Mouse (Mus musculus): ENCODE measurements around the gene Unc5a. TPM values are rescaled to one million over a fixed set of nuclear protein-coding genes. Genes with fewer than 3 reads are reported as not detected.

Unc5a gene
- polyA plus RNA-seq, 1 experiment from 2014 or later, result 0.66 TPM

DNA sequence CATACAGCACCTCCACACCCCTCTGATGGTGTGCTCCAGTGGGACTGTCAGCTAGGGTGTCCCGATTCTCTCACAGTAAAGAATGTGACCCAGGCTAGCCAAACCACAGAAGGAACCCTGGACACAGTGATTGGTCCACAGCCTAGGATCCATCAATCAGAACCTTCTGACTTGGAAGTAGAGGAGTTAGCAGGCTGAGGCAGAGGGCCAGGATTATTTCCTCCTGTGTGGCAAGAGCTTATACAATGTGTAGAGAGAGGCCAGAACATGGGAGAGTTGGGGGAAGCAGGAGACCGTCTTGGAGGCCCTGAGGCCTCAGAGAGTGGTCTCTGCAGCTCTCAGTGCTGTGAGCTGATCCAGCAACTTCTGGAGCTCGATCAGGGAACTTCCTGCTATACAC, 11.3 kb downstream of the Unc5a start:
- Histone ChIP-seq H3K36me3 (ENCODE audit: control insufficient read depth, insufficient read depth) (no peaks in the 10 kb centered on the region), H3K4me1 (ENCODE audit: control insufficient read depth, low read depth, low read length) (peaks cover 3% of the 10 kb centered on the region; the same call in 1 of the 2 replicates), H3K27ac (ENCODE audit: low read length) (no peak overlapping the region), H3K9ac (ENCODE audit: low read depth, low read length) (no peak overlapping the region), H3K4me3 (ENCODE audit: low read depth, low read length) (no peak overlapping the region), H3K4me2 (ENCODE audit: low read depth, low read length) (no peak overlapping the region), H3K9me3 (replicated peaks; ENCODE audit: control insufficient read depth, low read length) (no peaks in the 10 kb centered on the region), H3K27me3 (ENCODE audit: control insufficient read depth, insufficient read depth, low read depth, low read length) (peaks cover 21% of the 10 kb centered on the region)
- ATAC-seq (ENCODE audit: low read depth), result no peak
- WGBS (ENCODE audit: insufficient replicate concordance), result 36% methylated on average over 3 of the region's 3 CpGs

DNA sequence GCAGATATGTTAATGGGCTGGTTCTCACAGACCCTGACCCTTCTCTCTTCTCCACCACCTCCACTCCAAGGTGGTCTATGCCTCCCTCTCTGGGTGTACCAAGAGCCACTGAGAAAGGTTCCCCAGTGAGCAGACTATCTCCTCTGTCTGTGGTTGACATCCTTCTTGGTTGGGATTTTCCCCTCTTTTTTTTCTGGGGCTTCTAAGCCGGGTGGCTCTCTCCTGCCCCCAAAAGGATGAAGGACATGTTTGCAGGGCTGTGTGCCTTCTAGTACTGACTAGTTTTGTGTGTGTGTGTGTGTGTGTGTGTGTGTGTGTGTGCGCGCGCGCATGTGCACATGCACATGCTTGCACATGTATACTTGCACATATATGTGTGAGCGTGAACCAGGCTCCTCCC, 16.0 kb downstream of the Unc5a start:
- H3K4me2 ChIP-seq (ENCODE audit: low read depth, low read length), result no peak overlapping the region
- no peaks in the 10 kb centered on the region for H3K4me1 ChIP-seq (ENCODE audit: control insufficient read depth, low read depth, low read length)
- no peaks in the 10 kb centered on the region for H3K36me3 ChIP-seq (ENCODE audit: control insufficient read depth, insufficient read depth)
- no peak overlapping the region for H3K4me3 ChIP-seq (ENCODE audit: low read depth, low read length)
- no peaks in the 10 kb centered on the region for H3K27me3 ChIP-seq (ENCODE audit: control insufficient read depth, insufficient read depth, low read depth, low read length)
- ATAC-seq (ENCODE audit: low read depth), result no peak
- 83% methylated on average over 6 of the region's 6 CpGs for WGBS (ENCODE audit: insufficient replicate concordance)
- no peaks in the 10 kb centered on the region for H3K9me3 ChIP-seq (replicated peaks; ENCODE audit: control insufficient read depth, low read length)
- no peak overlapping the region for H3K27ac ChIP-seq (ENCODE audit: low read length)
- no peak overlapping the region for H3K9ac ChIP-seq (ENCODE audit: low read depth, low read length)

- 54% methylated on average over 11 of the region's 11 CpGs for WGBS (ENCODE audit: insufficient replicate concordance)
- ATAC-seq (ENCODE audit: low read depth), result no peak
- Histone ChIP-seq H3K36me3 (ENCODE audit: control insufficient read depth, insufficient read depth) (no peaks in the 10 kb centered on the region), H3K27ac (ENCODE audit: low read length) (no peak overlapping the region), H3K27me3 (ENCODE audit: control insufficient read depth, insufficient read depth, low read depth, low read length) (no peaks in the 10 kb centered on the region), H3K4me1 (ENCODE audit: control insufficient read depth, low read depth, low read length) (no peaks in the 10 kb centered on the region), H3K4me3 (ENCODE audit: low read depth, low read length) (no peak overlapping the region), H3K9ac (ENCODE audit: low read depth, low read length) (no peak overlapping the region), H3K4me2 (ENCODE audit: low read depth, low read length) (no peak overlapping the region), H3K9me3 (replicated peaks; ENCODE audit: control insufficient read depth, low read length) (no peaks in the 10 kb centered on the region)
Observed at GRCm38 (mm10) chr13:54967501-54967900, 18.3 kb downstream of the Unc5a start.

- no peak for ATAC-seq (ENCODE audit: low read depth)
- Histone ChIP-seq H3K4me2 (ENCODE audit: low read depth, low read length) (no peak overlapping the region), H3K27ac (ENCODE audit: low read length) (no peak overlapping the region), H3K4me1 (ENCODE audit: control insufficient read depth, low read depth, low read length) (no peaks in the 10 kb centered on the region), H3K4me3 (ENCODE audit: low read depth, low read length) (no peak overlapping the region), H3K9me3 (replicated peaks; ENCODE audit: control insufficient read depth, low read length) (no peaks in the 10 kb centered on the region), H3K27me3 (ENCODE audit: control insufficient read depth, insufficient read depth, low read depth, low read length) (no peaks in the 10 kb centered on the region), H3K36me3 (ENCODE audit: control insufficient read depth, insufficient read depth) (no peaks in the 10 kb centered on the region), H3K9ac (ENCODE audit: low read depth, low read length) (no peak overlapping the region)
- WGBS (ENCODE audit: insufficient replicate concordance), result 37% methylated on average over 5 of the region's 5 CpGs
Observed at GRCm38 (mm10) chr13:54968636-54969035, 19.4 kb downstream of the Unc5a start.

DNA sequence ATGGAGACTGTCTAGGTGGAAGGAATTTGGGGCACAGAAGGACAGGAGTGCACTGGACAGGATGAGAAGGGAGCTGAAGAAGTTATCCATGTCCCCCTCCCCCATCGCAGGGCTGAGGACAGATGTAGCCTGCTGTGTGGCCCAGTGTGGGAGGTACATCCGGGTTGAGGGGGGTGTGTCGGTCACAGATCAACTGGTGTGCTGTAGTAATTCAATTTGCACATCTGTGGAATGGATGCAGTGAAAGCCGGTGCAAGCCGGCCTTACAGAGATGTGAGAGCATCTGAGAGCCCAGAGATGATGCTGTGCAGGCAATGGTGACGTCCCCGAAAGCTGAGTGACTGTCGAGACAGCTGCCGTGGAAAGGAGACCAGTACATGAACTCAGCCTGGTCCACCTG, 20.3 kb downstream of the Unc5a start:
- H3K4me3 ChIP-seq (ENCODE audit: low read depth, low read length), result no peak overlapping the region
- H3K36me3 ChIP-seq (ENCODE audit: control insufficient read depth, insufficient read depth), result no peaks in the 10 kb centered on the region
- no peaks in the 10 kb centered on the region for H3K4me1 ChIP-seq (ENCODE audit: control insufficient read depth, low read depth, low read length)
- H3K27ac ChIP-seq (ENCODE audit: low read length), result no peak overlapping the region
- WGBS (ENCODE audit: insufficient replicate concordance), result 47% methylated on average over 9 of the region's 9 CpGs
- no peak for ATAC-seq (ENCODE audit: low read depth)
- H3K9me3 ChIP-seq (replicated peaks; ENCODE audit: control insufficient read depth, low read length), result no peaks in the 10 kb centered on the region
- H3K27me3 ChIP-seq (ENCODE audit: control insufficient read depth, insufficient read depth, low read depth, low read length), result no peaks in the 10 kb centered on the region
- H3K4me2 ChIP-seq (ENCODE audit: low read depth, low read length), result no peak overlapping the region
- H3K9ac ChIP-seq (ENCODE audit: low read depth, low read length), result no peak overlapping the region

- Histone ChIP-seq H3K27me3 (ENCODE audit: control insufficient read depth, insufficient read depth, low read depth, low read length) (no peaks in the 10 kb centered on the region), H3K4me3 (ENCODE audit: low read depth, low read length) (no peak overlapping the region), H3K36me3 (ENCODE audit: control insufficient read depth, insufficient read depth) (no peaks in the 10 kb centered on the region), H3K4me1 (ENCODE audit: control insufficient read depth, low read depth, low read length) (no peaks in the 10 kb centered on the region), H3K9ac (ENCODE audit: low read depth, low read length) (no peak overlapping the region), H3K4me2 (ENCODE audit: low read depth, low read length) (no peak overlapping the region), H3K9me3 (replicated peaks; ENCODE audit: control insufficient read depth, low read length) (no peaks in the 10 kb centered on the region), H3K27ac (ENCODE audit: low read length) (no peak overlapping the region)
- WGBS (ENCODE audit: insufficient replicate concordance), result 26% methylated on average over 14 of the region's 14 CpGs
- no peak for ATAC-seq (ENCODE audit: low read depth)
Observed at GRCm38 (mm10) chr13:54970521-54971247, 21.5 kb downstream of the Unc5a start.

DNA sequence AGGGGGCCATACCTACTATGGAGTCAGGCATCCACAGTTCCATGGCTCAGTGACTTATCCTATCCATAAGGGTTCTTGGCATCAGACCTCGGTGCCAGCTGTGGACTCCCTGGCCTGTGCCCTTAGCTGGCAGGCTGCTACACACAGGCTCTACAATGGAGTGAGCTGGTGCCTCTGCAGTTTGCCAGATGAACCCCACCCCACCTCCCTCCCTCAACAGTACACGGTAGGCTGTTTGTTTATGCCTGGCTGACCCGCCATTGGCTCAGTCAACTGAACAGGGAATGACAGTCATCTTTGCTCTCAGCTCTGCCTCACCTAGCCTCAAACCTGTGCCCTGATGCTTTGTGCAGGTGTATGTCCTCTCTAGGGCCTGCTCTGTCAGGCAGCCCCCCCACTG, 26.3 kb downstream of the Unc5a start:
- no peaks in the 10 kb centered on the region for H3K9me3 ChIP-seq (replicated peaks; ENCODE audit: control insufficient read depth, low read length)
- WGBS (ENCODE audit: insufficient replicate concordance), result 50% methylated on average over 3 of the region's 3 CpGs
- H3K4me2 ChIP-seq (ENCODE audit: low read depth, low read length), result no peak overlapping the region
- H3K4me3 ChIP-seq (ENCODE audit: low read depth, low read length), result no peak overlapping the region
- no peaks in the 10 kb centered on the region for H3K4me1 ChIP-seq (ENCODE audit: control insufficient read depth, low read depth, low read length)
- H3K27ac ChIP-seq (ENCODE audit: low read length), result no peak overlapping the region
- no peaks in the 10 kb centered on the region for H3K27me3 ChIP-seq (ENCODE audit: control insufficient read depth, insufficient read depth, low read depth, low read length)
- no peaks in the 10 kb centered on the region for H3K36me3 ChIP-seq (ENCODE audit: control insufficient read depth, insufficient read depth)
- no peak for ATAC-seq (ENCODE audit: low read depth)
- H3K9ac ChIP-seq (ENCODE audit: low read depth, low read length), result no peak overlapping the region

DNA sequence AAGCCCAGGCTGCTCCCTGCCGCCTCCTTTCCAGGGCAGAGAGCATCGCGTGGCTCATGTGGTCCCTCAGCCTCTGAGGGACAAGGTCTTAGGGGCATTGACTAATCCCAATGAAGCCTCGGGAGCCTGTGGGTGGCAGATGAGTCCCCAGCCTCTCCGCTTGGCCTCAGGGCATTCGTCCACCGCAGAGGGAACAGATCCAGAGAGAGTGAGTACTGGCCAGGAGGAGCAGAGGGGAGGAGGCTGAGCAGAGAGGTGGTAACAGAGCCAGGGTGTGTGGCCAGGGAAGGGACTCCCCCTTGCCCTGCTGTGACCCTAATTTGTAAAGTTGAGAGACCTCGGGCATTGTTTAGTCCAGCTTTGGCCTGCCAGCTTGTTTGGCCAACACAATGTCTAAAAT, 29.6 kb downstream of the Unc5a start:
- Histone ChIP-seq H3K9me3 (replicated peaks; ENCODE audit: control insufficient read depth, low read length) (no peaks in the 10 kb centered on the region), H3K4me3 (ENCODE audit: low read depth, low read length) (no peak overlapping the region), H3K27me3 (ENCODE audit: control insufficient read depth, insufficient read depth, low read depth, low read length) (no peaks in the 10 kb centered on the region), H3K36me3 (ENCODE audit: control insufficient read depth, insufficient read depth) (no peaks in the 10 kb centered on the region), H3K4me1 (ENCODE audit: control insufficient read depth, low read depth, low read length) (no peaks in the 10 kb centered on the region), H3K9ac (ENCODE audit: low read depth, low read length) (no peak overlapping the region), H3K4me2 (ENCODE audit: low read depth, low read length) (no peak overlapping the region), H3K27ac (ENCODE audit: low read length) (no peak overlapping the region)
- 58% methylated on average over 8 of the region's 8 CpGs for WGBS (ENCODE audit: insufficient replicate concordance)
- ATAC-seq (ENCODE audit: low read depth), result no peak

DNA sequence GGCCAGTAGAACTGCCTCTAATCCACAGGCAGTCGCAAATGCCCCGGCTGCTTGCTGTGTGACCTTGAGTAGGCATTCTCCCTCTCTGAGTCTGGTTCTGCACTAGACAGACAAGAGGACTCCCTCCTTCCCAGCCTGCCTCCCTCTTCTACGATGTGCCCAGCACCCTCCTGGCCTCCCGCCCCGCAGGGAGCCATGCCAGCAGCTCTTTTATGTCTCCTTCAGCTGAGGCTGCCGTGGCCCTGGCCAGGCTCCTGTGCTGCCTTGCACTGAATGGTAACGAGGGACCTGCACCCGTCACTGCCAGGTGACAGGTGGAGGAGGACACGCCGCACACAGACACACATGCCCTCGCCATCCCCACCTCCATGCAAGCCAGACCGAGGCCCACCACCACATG, 31.7 kb downstream of the Unc5a start:
- Histone ChIP-seq H3K9ac (ENCODE audit: low read depth, low read length) (no peak overlapping the region), H3K27me3 (ENCODE audit: control insufficient read depth, insufficient read depth, low read depth, low read length) (no peaks in the 10 kb centered on the region), H3K4me1 (ENCODE audit: control insufficient read depth, low read depth, low read length) (no peaks in the 10 kb centered on the region), H3K27ac (ENCODE audit: low read length) (no peak overlapping the region), H3K4me2 (ENCODE audit: low read depth, low read length) (no peak overlapping the region), H3K4me3 (ENCODE audit: low read depth, low read length) (no peak overlapping the region), H3K36me3 (ENCODE audit: control insufficient read depth, insufficient read depth) (no peaks in the 10 kb centered on the region), H3K9me3 (replicated peaks; ENCODE audit: control insufficient read depth, low read length) (no peaks in the 10 kb centered on the region)
- 65% methylated on average over 12 of the region's 12 CpGs for WGBS (ENCODE audit: insufficient replicate concordance)
- ATAC-seq (ENCODE audit: low read depth), result no peak

Data from liver, embryonic 16.5 days (tissue).